Mouse (Mus musculus): Measurements from ENCODE around the gene Idh2. TPM values are rescaled to one million over a fixed set of nuclear protein-coding genes. Genes with fewer than 3 reads are reported as not detected.

Gene Idh2
- polyA plus RNA-seq, 1 experiment from 2014 or later, result 674 TPM

DNA sequence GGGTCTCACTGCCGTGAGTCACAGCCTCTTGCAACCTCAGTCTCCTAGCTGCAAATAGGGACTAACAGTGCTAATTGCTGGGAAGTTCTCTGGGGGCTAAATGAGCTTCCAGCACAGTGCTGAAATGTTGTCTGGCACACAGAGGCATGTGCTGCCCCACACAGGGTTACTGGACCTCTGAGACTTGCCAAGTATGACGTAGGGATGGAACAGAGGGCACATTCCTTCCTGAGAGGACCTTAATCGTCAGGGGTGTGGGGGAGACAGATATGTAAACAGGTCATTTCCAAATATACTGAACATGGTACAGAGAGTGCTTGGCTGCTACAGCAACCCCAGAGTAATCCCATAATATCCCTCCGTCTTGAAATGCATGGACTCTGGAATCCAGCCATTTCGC is 5.9 kb upstream of the Idh2 start:
- H3K27ac ChIP-seq, result no peak overlapping the region
- no peak overlapping the region for H3K9ac ChIP-seq
- H3K4me1 ChIP-seq, result peaks cover 9% of the 10 kb centered on the region
- H3K27me3 ChIP-seq, result no peaks in the 10 kb centered on the region
- H3K4me3 ChIP-seq (replicated peaks), result no peak overlapping the region
- H3K4me2 ChIP-seq, result no peak overlapping the region
- 58% methylated on average over 5 of the region's 5 CpGs for WGBS
- ATAC-seq (replicated peaks; ENCODE audit: low FRiP score), result no peak
- no peaks in the 10 kb centered on the region for H3K9me3 ChIP-seq (replicated peaks)
- H3K36me3 ChIP-seq, result no peaks in the 10 kb centered on the region

- WGBS, result 78% methylated on average over 4 of the region's 4 CpGs
- H3K4me3 ChIP-seq (replicated peaks), result no peak overlapping the region
- H3K27ac ChIP-seq, result no peak overlapping the region
- H3K4me2 ChIP-seq, result no peak overlapping the region
- H3K9ac ChIP-seq, result no peak overlapping the region
- ATAC-seq (replicated peaks; ENCODE audit: low FRiP score), result no peak
- H3K9me3 ChIP-seq (replicated peaks), result no peaks in the 10 kb centered on the region
- H3K4me1 ChIP-seq, result peaks cover 18% of the 10 kb centered on the region
- no peaks in the 10 kb centered on the region for H3K36me3 ChIP-seq
- no peaks in the 10 kb centered on the region for H3K27me3 ChIP-seq
Observed at GRCm38 (mm10) chr7:80119198-80119597, 4.0 kb upstream of the Idh2 start.

- Histone ChIP-seq H3K4me2 (peak overlapping the region; percentile 83), H3K4me3 (replicated peaks) (0 out of 2 replicates have a peak overlapping the region, but pooled peaks have one; percentile 83), H3K27me3 (no peaks in the 10 kb centered on the region), H3K27ac (no peak overlapping the region), H3K9ac (0 out of 2 replicates have a peak overlapping the region, but pooled peaks have one; percentile 85), H3K9me3 (replicated peaks) (no peaks in the 10 kb centered on the region), H3K36me3 (0 out of 2 replicates have a peak, but pooled peaks cover 4% of the 10 kb centered on the region), H3K4me1 (peaks cover 44% of the 10 kb centered on the region)
- WGBS, result 83% methylated on average over 2 of the region's 2 CpGs
- ATAC-seq (replicated peaks; ENCODE audit: low FRiP score), result no peak
Observed at GRCm38 (mm10) chr7:80116158-80116557, 966 bp upstream of the Idh2 start.

DNA sequence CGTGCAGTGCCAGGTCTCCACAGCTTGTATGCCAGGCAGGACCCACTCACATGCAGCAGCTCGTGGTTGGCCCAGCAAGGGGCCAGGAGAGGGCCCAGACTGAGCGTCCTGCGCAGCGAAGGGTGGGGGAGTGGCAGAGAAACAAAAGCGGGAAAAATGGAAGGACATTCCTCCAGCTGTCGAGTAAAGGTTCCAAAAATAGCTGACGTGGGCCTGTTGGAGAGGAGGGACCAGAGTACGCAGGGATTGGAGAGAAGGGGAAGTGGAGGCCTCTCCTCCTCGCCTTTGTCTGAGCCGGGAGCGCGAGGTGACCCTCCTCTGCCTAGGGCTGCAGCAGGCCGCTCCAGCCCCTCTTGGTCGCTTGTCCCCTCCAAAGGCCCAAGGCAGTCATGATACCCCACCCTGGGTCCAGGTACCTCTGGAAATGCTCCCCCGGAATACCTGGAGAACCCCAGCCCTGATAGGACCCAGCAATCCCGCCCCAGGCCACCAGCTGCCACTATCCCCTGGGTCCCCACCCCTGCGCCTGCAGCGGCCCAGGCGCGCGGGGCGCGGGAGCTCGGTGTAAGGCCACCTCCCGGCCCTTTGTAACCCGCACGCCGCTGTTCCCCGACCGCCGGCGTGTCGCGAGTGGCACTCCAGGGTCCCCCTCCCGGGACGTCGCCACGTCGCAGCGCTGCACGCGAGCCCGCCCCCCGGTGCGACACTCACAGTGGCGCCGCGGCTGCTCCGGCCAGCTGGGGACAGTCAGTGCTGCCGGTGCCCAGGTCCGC is 555 bp downstream of the Idh2 start:
- Histone ChIP-seq H3K9me3 (replicated peaks) (no peaks in the 10 kb centered on the region), H3K4me3 (replicated peaks) (peak overlapping the region; percentile 83), H3K27ac (peak overlapping the region; percentile 95), H3K27me3 (no peaks in the 10 kb centered on the region), H3K4me2 (peak overlapping the region; percentile 83), H3K9ac (peak overlapping the region; percentile 85), H3K36me3 (peaks cover 17% of the 10 kb centered on the region), H3K4me1 (peaks cover 48% of the 10 kb centered on the region)
- WGBS, result under 1% methylated on average over 52 of the region's 52 CpGs
- ATAC-seq (replicated peaks; ENCODE audit: low FRiP score), result peak; percentile 77

GRCm38 (mm10) chr7:80113989-80114388 is 1.2 kb downstream of the Idh2 start:
- peak; percentile 34 for ATAC-seq (replicated peaks; ENCODE audit: low FRiP score)
- peak overlapping the region; percentile 85 for H3K9ac ChIP-seq
- peaks cover 49% of the 10 kb centered on the region for H3K4me1 ChIP-seq
- no peaks in the 10 kb centered on the region for H3K27me3 ChIP-seq
- 7% methylated on average over 10 of the region's 10 CpGs for WGBS
- H3K4me2 ChIP-seq, result peak overlapping the region; percentile 83
- peaks cover 23% of the 10 kb centered on the region for H3K36me3 ChIP-seq
- H3K4me3 ChIP-seq (replicated peaks), result peak overlapping the region; percentile 83
- H3K27ac ChIP-seq, result peak overlapping the region; percentile 95
- H3K9me3 ChIP-seq (replicated peaks), result no peaks in the 10 kb centered on the region

GRCm38 (mm10) chr7:80111066-80112045 is 3.8 kb downstream of the Idh2 start:
- Histone ChIP-seq H3K9me3 (replicated peaks) (no peaks in the 10 kb centered on the region), H3K4me3 (replicated peaks) (no peak overlapping the region), H3K4me2 (no peak overlapping the region), H3K27me3 (no peaks in the 10 kb centered on the region), H3K36me3 (peaks cover 47% of the 10 kb centered on the region), H3K9ac (no peak overlapping the region), H3K27ac (no peak overlapping the region; the same call in 1 of the 2 replicates), H3K4me1 (peaks cover 49% of the 10 kb centered on the region)
- no peak for ATAC-seq (replicated peaks; ENCODE audit: low FRiP score)
- 77% methylated on average over 9 of the region's 9 CpGs for WGBS

- Histone ChIP-seq H3K4me2 (no peak overlapping the region), H3K4me3 (replicated peaks) (no peak overlapping the region), H3K9ac (no peak overlapping the region), H3K27ac (no peak overlapping the region), H3K9me3 (replicated peaks) (no peaks in the 10 kb centered on the region), H3K27me3 (no peaks in the 10 kb centered on the region), H3K36me3 (peaks cover 70% of the 10 kb centered on the region), H3K4me1 (peaks cover 10% of the 10 kb centered on the region)
- WGBS, result 91% methylated on average over 1 of the region's 1 CpGs
- ATAC-seq (replicated peaks; ENCODE audit: low FRiP score), result no peak
Observed at GRCm38 (mm10) chr7:80106441-80106840, 8.8 kb downstream of the Idh2 start.

DNA sequence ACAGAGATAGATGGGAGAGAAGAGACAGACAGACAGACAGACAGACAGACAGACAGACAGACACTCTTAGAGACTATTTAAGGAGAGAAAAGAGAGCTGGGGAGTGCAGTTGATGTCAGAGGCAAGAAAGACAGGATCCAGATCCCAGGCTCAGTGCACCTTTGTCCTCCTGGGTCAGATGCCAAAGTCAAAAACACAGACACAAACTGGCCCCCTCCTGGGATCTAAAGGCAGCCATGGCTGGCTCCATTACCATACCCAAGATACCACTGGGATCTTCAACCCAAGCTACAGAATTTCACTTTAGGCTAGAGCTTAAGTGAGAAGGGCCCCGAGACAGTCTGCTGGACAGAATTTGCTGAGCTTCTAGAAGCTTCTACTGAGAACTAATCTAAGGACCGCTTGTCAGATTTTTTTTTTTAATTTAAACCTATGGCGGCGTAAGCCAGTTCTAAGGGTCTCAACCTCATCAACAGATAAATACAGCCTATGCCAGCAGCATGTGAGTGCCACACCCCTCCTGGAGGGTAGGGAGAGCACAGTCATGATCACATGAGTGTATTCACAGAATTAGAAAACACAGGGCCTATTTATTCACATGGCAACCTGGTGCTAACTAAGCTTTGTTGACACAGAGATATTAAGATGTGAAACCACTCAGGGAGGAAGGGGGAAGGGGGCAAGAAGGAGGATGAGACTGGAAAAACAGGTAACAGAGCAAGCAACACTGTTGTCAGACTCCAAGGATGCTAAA is 9.4 kb downstream of the Idh2 start:
- ATAC-seq (replicated peaks; ENCODE audit: low FRiP score), result no peak
- 0 out of 2 replicates have a peak, but pooled peaks cover 7% of the 10 kb centered on the region for H3K4me1 ChIP-seq
- no peak overlapping the region for H3K4me2 ChIP-seq
- WGBS, result 91% methylated on average over 4 of the region's 4 CpGs
- H3K9ac ChIP-seq, result no peak overlapping the region
- no peaks in the 10 kb centered on the region for H3K27me3 ChIP-seq
- no peak overlapping the region for H3K4me3 ChIP-seq (replicated peaks)
- H3K9me3 ChIP-seq (replicated peaks), result no peaks in the 10 kb centered on the region
- peaks cover 72% of the 10 kb centered on the region for H3K36me3 ChIP-seq
- H3K27ac ChIP-seq, result no peak overlapping the region

- 82% methylated on average over 3 of the region's 3 CpGs for WGBS
- H3K27ac ChIP-seq, result no peak overlapping the region
- no peak for ATAC-seq (replicated peaks; ENCODE audit: low FRiP score)
- H3K4me3 ChIP-seq (replicated peaks), result no peak overlapping the region
- H3K9me3 ChIP-seq (replicated peaks), result no peaks in the 10 kb centered on the region
- no peaks in the 10 kb centered on the region for H3K4me1 ChIP-seq
- no peak overlapping the region for H3K9ac ChIP-seq
- H3K4me2 ChIP-seq, result no peak overlapping the region
- peaks cover 73% of the 10 kb centered on the region for H3K36me3 ChIP-seq
- no peaks in the 10 kb centered on the region for H3K27me3 ChIP-seq
Observed at GRCm38 (mm10) chr7:80103335-80103734, 11.9 kb downstream of the Idh2 start.

DNA sequence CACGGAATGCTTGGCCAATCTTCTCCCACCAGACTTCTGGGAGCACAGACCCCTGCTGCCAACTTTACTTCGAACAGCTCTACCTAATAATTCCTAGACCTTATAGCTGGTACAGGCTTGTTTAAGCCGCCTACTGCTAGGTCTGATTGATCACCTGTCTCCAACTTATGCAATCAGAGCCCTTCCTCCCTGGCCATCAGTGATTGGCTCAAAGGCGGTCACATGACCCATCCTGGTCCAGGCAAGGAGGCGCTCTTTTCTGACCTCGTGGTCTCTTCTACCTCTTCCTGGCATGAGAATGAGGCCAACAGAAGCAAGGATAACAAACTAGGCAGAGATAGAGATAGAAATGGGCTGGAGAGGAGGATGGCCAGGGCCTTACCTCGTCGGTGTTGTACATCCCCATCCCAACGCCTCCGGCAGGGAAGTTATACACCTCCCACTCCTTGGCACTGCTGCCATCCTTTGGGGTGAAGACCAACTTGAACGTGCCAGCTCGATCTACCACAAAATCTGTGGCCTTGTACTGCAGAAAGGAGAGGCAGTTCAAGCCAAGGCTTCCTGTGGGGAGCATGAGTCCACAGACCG is 16.7 kb downstream of the Idh2 start:
- no peaks in the 10 kb centered on the region for H3K4me1 ChIP-seq
- H3K27me3 ChIP-seq, result no peaks in the 10 kb centered on the region
- no peaks in the 10 kb centered on the region for H3K9me3 ChIP-seq (replicated peaks)
- 98% methylated on average over 13 of the region's 13 CpGs for WGBS
- ATAC-seq (replicated peaks; ENCODE audit: low FRiP score), result no peak
- no peak overlapping the region for H3K27ac ChIP-seq
- peaks cover 100% of the 10 kb centered on the region for H3K36me3 ChIP-seq
- no peak overlapping the region for H3K4me3 ChIP-seq (replicated peaks)
- no peak overlapping the region for H3K4me2 ChIP-seq
- no peak overlapping the region for H3K9ac ChIP-seq

DNA sequence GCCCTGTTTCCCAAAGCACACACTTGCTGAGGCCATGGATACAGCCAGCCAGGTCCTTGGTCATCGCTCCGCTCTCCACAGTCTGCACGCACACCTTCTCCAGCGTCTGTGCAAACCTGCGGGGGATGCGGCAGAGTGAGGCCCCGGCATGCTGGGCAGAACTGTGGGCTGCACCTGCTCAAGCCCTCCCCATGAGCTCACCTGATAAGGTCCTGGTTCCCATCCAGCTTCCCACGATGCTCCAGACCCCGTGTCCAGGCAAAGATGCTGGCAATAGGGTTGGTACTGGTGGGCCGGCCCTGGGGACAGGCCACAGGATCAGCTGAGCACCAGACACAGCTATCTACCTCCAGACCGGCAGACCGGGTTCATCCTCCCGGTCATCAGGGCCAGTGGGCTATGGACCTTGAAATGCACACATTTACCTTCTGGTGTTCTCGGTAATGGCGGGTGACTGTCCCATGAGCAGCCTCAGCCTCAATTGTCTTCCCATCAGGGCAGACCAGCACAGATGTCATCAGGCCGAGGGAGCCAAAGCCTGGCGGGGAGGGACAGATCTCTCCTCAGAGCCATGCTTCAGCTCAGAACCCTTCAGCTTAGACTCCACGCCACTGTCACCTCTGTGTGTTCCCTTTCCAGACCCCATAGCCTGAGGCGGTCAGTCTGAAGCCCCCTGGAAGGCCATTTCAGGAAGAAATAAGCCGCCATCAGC is 19.4 kb downstream of the Idh2 start:
- Histone ChIP-seq H3K9me3 (replicated peaks) (no peaks in the 10 kb centered on the region), H3K4me1 (peaks cover 19% of the 10 kb centered on the region), H3K4me2 (no peak overlapping the region), H3K9ac (no peak overlapping the region), H3K27ac (no peak overlapping the region), H3K4me3 (replicated peaks) (no peak overlapping the region), H3K36me3 (peaks cover 100% of the 10 kb centered on the region), H3K27me3 (no peaks in the 10 kb centered on the region)
- WGBS, result 89% methylated on average over 20 of the region's 20 CpGs
- ATAC-seq (replicated peaks; ENCODE audit: low FRiP score), result no peak

All from kidney, embryonic 15.5 days (tissue).